Mouse (Mus musculus) midbrain, embryonic 15.5 days (tissue): ENCODE data around the gene Fasn. TPM values are rescaled to one million over a fixed set of nuclear protein-coding genes. Genes with fewer than 3 reads are reported as not detected.

ENCODE experiments used
- ATAC-seq: fragments of 200-750 bp; cut with Nextera tagmentation; replicated peaks from 2 replicates; pipeline ENCODE4 v1.8.0; 2017; ENCODE audit warnings: moderate TSS enrichment
- H3K27ac ChIP-seq: fragments of 300-500 bp; sonication (generic); 2 replicates; pipeline ENCODE4 v1.5.1; 2015; ENCODE audit warnings: mild to moderate bottlenecking, inconsistent platforms
- H3K27me3 ChIP-seq: fragments of 300-500 bp; sonication (generic); replicated peaks from 2 replicates; pipeline ENCODE4 v1.6.1; 2015; ENCODE audit warnings: inconsistent platforms
- H3K36me3 ChIP-seq: fragments of 300-500 bp; sonication (generic); replicated peaks from 2 replicates; pipeline ENCODE4 v1.6.1; 2015; ENCODE audit warnings: inconsistent platforms
- H3K4me1 ChIP-seq: fragments of 300-500 bp; sonication (generic); 2 replicates; pipeline ENCODE4 v1.6.1; 2015; ENCODE audit warnings: inconsistent platforms
- H3K4me2 ChIP-seq: fragments of 300-500 bp; sonication (generic); 2 replicates; pipeline ENCODE4 v1.6.1; 2015; ENCODE audit warnings: inconsistent platforms, mild to moderate bottlenecking, moderate library complexity
- H3K4me3 ChIP-seq: fragments of 300-500 bp; sonication (generic); 2 replicates; pipeline ENCODE4 v1.5.1; 2015; ENCODE audit warnings: mild to moderate bottlenecking, inconsistent platforms
- H3K9ac ChIP-seq: fragments of 300-500 bp; sonication (generic); 2 replicates; pipeline ENCODE4 v1.6.1; 2015; ENCODE audit warnings: mild to moderate bottlenecking, inconsistent platforms
- H3K9me3 ChIP-seq: fragments of 300-500 bp; sonication (generic); 2 replicates; pipeline ENCODE4 v1.6.1; 2016; ENCODE audit warnings: inconsistent platforms
- WGBS: fragments of 180-500 bp; shearing (Covaris S2); methylation state at CpG from one replicate; pipeline ENCODE4 v1.1.7; 2015; ENCODE audit warnings: mixed read lengths; 5-methylcytosine and 5-hydroxymethylcytosine counted together
- polyA plus RNA-seq: library from polyadenylated mRNA; unstranded; fragments of >200 nt; fragmentation: Nextera tagmentation; extraction: Ambion mirVana; gene quantifications from 2 replicates; pipeline ENCODE4 v1.2.1, GENCODE M21; 2015

Gene Fasn
- polyA plus RNA-seq, 1 experiment from 2014 or later: 102 TPM

- peak; percentile 19 for ATAC-seq
- Histone ChIP-seq H3K36me3 (peaks cover 10% of the 10 kb centered on the region; the same call in 1 of the 2 replicates), H3K27me3 (no peaks in the 10 kb centered on the region), H3K27ac (peak overlapping the region; percentile 99), H3K9ac (peak overlapping the region; percentile 57), H3K4me3 (peak overlapping the region; percentile 56), H3K4me2 (peak overlapping the region; percentile 90), H3K9me3 (no peaks in the 10 kb centered on the region), H3K4me1 (peaks cover 45% of the 10 kb centered on the region)
- WGBS: under 1% methylated on average over 20 of the region's 21 CpGs
Measured at GRCm38 (mm10) chr11:120824787-120825288, 491 bp upstream of the Fasn start.

GRCm38 (mm10) chr11:120823551-120823947 lies 798 bp downstream of the Fasn start:
- 0% methylated on average over 40 of the region's 40 CpGs for WGBS
- peaks cover 45% of the 10 kb centered on the region for H3K4me1 ChIP-seq
- peak overlapping the region; percentile 56 for H3K4me3 ChIP-seq

GRCm38 (mm10) chr11:120822831-120823550 lies 1.4 kb downstream of the Fasn start:
- H3K9me3 ChIP-seq: no peaks in the 10 kb centered on the region
- no peak for ATAC-seq
- WGBS: 2% methylated on average over 14 of the region's 14 CpGs
- H3K4me1 ChIP-seq: peaks cover 45% of the 10 kb centered on the region
- peaks cover 29% of the 10 kb centered on the region for H3K36me3 ChIP-seq
- peak overlapping the region; percentile 56 for H3K4me3 ChIP-seq
- H3K9ac ChIP-seq: peak overlapping the region; percentile 76
- peak overlapping the region; percentile 90 for H3K4me2 ChIP-seq
- H3K27me3 ChIP-seq: no peaks in the 10 kb centered on the region
- H3K27ac ChIP-seq: peak overlapping the region; percentile 99

More at GRCm38 (mm10) chr11:120823551-120823947, 798 bp downstream of the Fasn start:
- Histone ChIP-seq H3K27me3 (no peaks in the 10 kb centered on the region), H3K9me3 (no peaks in the 10 kb centered on the region), H3K27ac (peak overlapping the region; percentile 99), H3K36me3 (peaks cover 23% of the 10 kb centered on the region), H3K4me2 (peak overlapping the region; percentile 90), H3K9ac (peak overlapping the region; percentile 76)
- ATAC-seq: peak; percentile 59

GRCm38 (mm10) chr11:120822321-120822720 lies 2.0 kb downstream of the Fasn start:
- Histone ChIP-seq H3K36me3 (peaks cover 35% of the 10 kb centered on the region), H3K4me3 (peak overlapping the region; percentile 56), H3K4me2 (peak overlapping the region; percentile 90), H3K27me3 (no peaks in the 10 kb centered on the region), H3K27ac (no peak overlapping the region), H3K9me3 (no peaks in the 10 kb centered on the region), H3K4me1 (peaks cover 45% of the 10 kb centered on the region), H3K9ac (peak overlapping the region; percentile 76)
- WGBS: 68% methylated on average over 4 of the region's 4 CpGs
- ATAC-seq: no peak

GRCm38 (mm10) chr11:120821076-120821922 lies 3.0 kb downstream of the Fasn start:
- Histone ChIP-seq H3K9ac (peak overlapping the region; percentile 76), H3K4me1 (peaks cover 42% of the 10 kb centered on the region), H3K36me3 (peaks cover 46% of the 10 kb centered on the region), H3K4me3 (peak overlapping the region; percentile 56), H3K27me3 (no peaks in the 10 kb centered on the region), H3K4me2 (peak overlapping the region; percentile 90), H3K9me3 (no peaks in the 10 kb centered on the region), H3K27ac (no peak overlapping the region)
- 76% methylated on average over 14 of the region's 14 CpGs for WGBS
- no peak for ATAC-seq

GRCm38 (mm10) chr11:120820546-120820945 lies 3.8 kb downstream of the Fasn start:
- no peak overlapping the region for H3K27ac ChIP-seq
- no peaks in the 10 kb centered on the region for H3K9me3 ChIP-seq
- peaks cover 35% of the 10 kb centered on the region for H3K4me1 ChIP-seq
- H3K4me3 ChIP-seq: 0 out of 2 replicates have a peak overlapping the region, but pooled peaks have one; percentile 56
- WGBS: 94% methylated on average over 14 of the region's 14 CpGs
- no peak overlapping the region for H3K9ac ChIP-seq
- no peaks in the 10 kb centered on the region for H3K27me3 ChIP-seq
- peak overlapping the region; percentile 90; the same call in 1 of the 2 replicates for H3K4me2 ChIP-seq
- H3K36me3 ChIP-seq: peaks cover 53% of the 10 kb centered on the region
- ATAC-seq: no peak

- Histone ChIP-seq H3K9ac (no peak overlapping the region), H3K27me3 (no peaks in the 10 kb centered on the region), H3K36me3 (peaks cover 63% of the 10 kb centered on the region), H3K4me2 (no peak overlapping the region), H3K4me1 (peaks cover 28% of the 10 kb centered on the region), H3K27ac (no peak overlapping the region), H3K9me3 (no peaks in the 10 kb centered on the region), H3K4me3 (no peak overlapping the region)
- no peak for ATAC-seq
- WGBS: 95% methylated on average over 6 of the region's 6 CpGs
Measured at GRCm38 (mm10) chr11:120819556-120819955, 4.8 kb downstream of the Fasn start.

GRCm38 (mm10) chr11:120818251-120818650 lies 6.1 kb downstream of the Fasn start:
- no peak overlapping the region for H3K9ac ChIP-seq
- no peak for ATAC-seq
- H3K4me3 ChIP-seq: no peak overlapping the region
- peaks cover 28% of the 10 kb centered on the region for H3K4me1 ChIP-seq
- no peak overlapping the region for H3K4me2 ChIP-seq
- H3K36me3 ChIP-seq: peaks cover 76% of the 10 kb centered on the region
- H3K27ac ChIP-seq: no peak overlapping the region
- no peaks in the 10 kb centered on the region for H3K9me3 ChIP-seq
- no peaks in the 10 kb centered on the region for H3K27me3 ChIP-seq
- WGBS: 96% methylated on average over 13 of the region's 13 CpGs

GRCm38 (mm10) chr11:120817358-120817757 lies 7.0 kb downstream of the Fasn start:
- H3K9ac ChIP-seq: no peak overlapping the region
- 92% methylated on average over 6 of the region's 6 CpGs for WGBS
- no peak overlapping the region for H3K4me2 ChIP-seq
- no peaks in the 10 kb centered on the region for H3K27me3 ChIP-seq
- no peak for ATAC-seq
- H3K4me1 ChIP-seq: peaks cover 19% of the 10 kb centered on the region
- no peaks in the 10 kb centered on the region for H3K9me3 ChIP-seq
- H3K4me3 ChIP-seq: no peak overlapping the region
- H3K36me3 ChIP-seq: peaks cover 85% of the 10 kb centered on the region
- no peak overlapping the region for H3K27ac ChIP-seq

GRCm38 (mm10) chr11:120812068-120812467 lies 12.3 kb downstream of the Fasn start:
- no peak overlapping the region for H3K27ac ChIP-seq
- no peak overlapping the region for H3K4me3 ChIP-seq
- H3K27me3 ChIP-seq: no peaks in the 10 kb centered on the region
- no peaks in the 10 kb centered on the region for H3K9me3 ChIP-seq
- H3K4me2 ChIP-seq: no peak overlapping the region
- WGBS: 96% methylated on average over 15 of the region's 16 CpGs
- H3K9ac ChIP-seq: no peak overlapping the region
- peaks cover 100% of the 10 kb centered on the region for H3K36me3 ChIP-seq
- no peaks in the 10 kb centered on the region for H3K4me1 ChIP-seq
- no peak for ATAC-seq

GRCm38 (mm10) chr11:120808010-120808409 lies 16.3 kb downstream of the Fasn start:
- WGBS: 91% methylated on average over 12 of the region's 12 CpGs
- no peak for ATAC-seq

More at GRCm38 (mm10) chr11:120808010-120808409, 16.3 kb downstream of the Fasn start:
- Histone ChIP-seq H3K4me2 (no peak overlapping the region), H3K9me3 (no peaks in the 10 kb centered on the region), H3K27me3 (no peaks in the 10 kb centered on the region), H3K36me3 (peaks cover 71% of the 10 kb centered on the region), H3K4me1 (no peaks in the 10 kb centered on the region), H3K27ac (no peak overlapping the region), H3K9ac (no peak overlapping the region), H3K4me3 (no peak overlapping the region)
